Mouse (Mus musculus) C2C12 (cell line): ENCODE data around the gene Mpig6b.

Experiments used
- CEBPB ChIP-seq: IDR thresholded peaks from one replicate; pipeline ENCODE4 v1.6.1; 2011; ENCODE audit warnings: low read depth, mild to moderate bottlenecking, control low read depth, moderate library complexity
- CTCF ChIP-seq: IDR thresholded peaks from one replicate; pipeline ENCODE4 v1.5.1; 2011; ENCODE audit not compliant: control insufficient read depth, insufficient read depth, insufficient read length
- FOSL1 ChIP-seq: IDR thresholded peaks from one replicate; pipeline ENCODE4 v1.8.0; 2011; ENCODE audit warnings: mild to moderate bottlenecking, low read length; ENCODE audit not compliant: poor library complexity, insufficient read depth, severe bottlenecking
- MYOD1 ChIP-seq: IDR thresholded peaks from one replicate; pipeline ENCODE4 v1.6.1; 2011; ENCODE audit warnings: low read depth; ENCODE audit not compliant: control insufficient read depth, insufficient read length
- MYOG ChIP-seq: IDR thresholded peaks from one replicate; pipeline ENCODE4 v1.6.1; 2011; ENCODE audit not compliant: control insufficient read depth, insufficient read length; ENCODE audit errors: extremely low read depth
- USF1 ChIP-seq: IDR thresholded peaks from one replicate; pipeline ENCODE4 v1.6.1; 2011; ENCODE audit warnings: low read depth, mild to moderate bottlenecking, control low read depth, moderate library complexity

GRCm38 (mm10) chr17:35055691-35056495 lies 10.1 kb downstream of the Mpig6b start:
- TF ChIP-seq CTCF = no peak
- no peak for TF ChIP-seq FOSL1
- TF ChIP-seq CEBPB = no peak
- no peak for TF ChIP-seq USF1
- no peak for TF ChIP-seq MYOG
- TF ChIP-seq MYOD1 = no peak
